Mouse (Mus musculus): ENCODE data around the gene Fsd2. TPM values are rescaled to one million over a fixed set of nuclear protein-coding genes. Genes with fewer than 3 reads are reported as not detected.
A peak's percentile ranks its signal among the peaks of the same experiment; 100 is the strongest.

The Fsd2 gene
- polyA plus RNA-seq, 1 experiment from 2014 or later: 0.17 TPM

- ATAC-seq (ENCODE audit: insufficient number of reproducible peaks, insufficient read depth, low FRiP score, low read depth): no peak
- H3K4me1 ChIP-seq (ENCODE audit: control insufficient read depth, insufficient read depth, low read length): peaks cover 3% of the 10 kb centered on the region; the same call in 1 of the 2 replicates
- peak overlapping the region; percentile 68; the same call in 1 of the 2 replicates for H3K9ac ChIP-seq (replicated peaks; ENCODE audit: low read depth, low read length)
- H3K4me2 ChIP-seq (replicated peaks; ENCODE audit: low read depth, low read length): peak overlapping the region; percentile 35
- WGBS: 5% methylated on average over 5 of the region's 5 CpGs
- peak overlapping the region; percentile 79 for H3K4me3 ChIP-seq (ENCODE audit: low read depth, low read length)
- no peak overlapping the region for H3K27ac ChIP-seq (ENCODE audit: low read length)
- no peaks in the 10 kb centered on the region for H3K9me3 ChIP-seq (ENCODE audit: control insufficient read depth, low read depth, low read length)
- H3K27me3 ChIP-seq (ENCODE audit: control insufficient read depth, insufficient read depth, low read length): no peaks in the 10 kb centered on the region
- no peaks in the 10 kb centered on the region for H3K36me3 ChIP-seq (ENCODE audit: control insufficient read depth, insufficient read depth, low read length)
These were observed 4.0 kb upstream of the Fsd2 start for GRCm38 (mm10) chr7:81570752-81571107.

- no peaks in the 10 kb centered on the region for H3K27me3 ChIP-seq (ENCODE audit: control insufficient read depth, insufficient read depth, low read length)
- H3K36me3 ChIP-seq (ENCODE audit: control insufficient read depth, insufficient read depth, low read length): no peaks in the 10 kb centered on the region
- no peak for ATAC-seq (ENCODE audit: insufficient number of reproducible peaks, insufficient read depth, low FRiP score, low read depth)
- peaks cover 3% of the 10 kb centered on the region; the same call in 1 of the 2 replicates for H3K4me1 ChIP-seq (ENCODE audit: control insufficient read depth, insufficient read depth, low read length)
- 90% methylated on average over 3 of the region's 3 CpGs for WGBS
- no peak overlapping the region for H3K9ac ChIP-seq (replicated peaks; ENCODE audit: low read depth, low read length)
- H3K4me3 ChIP-seq (ENCODE audit: low read depth, low read length): no peak overlapping the region
- H3K9me3 ChIP-seq (ENCODE audit: control insufficient read depth, low read depth, low read length): no peaks in the 10 kb centered on the region
- H3K4me2 ChIP-seq (replicated peaks; ENCODE audit: low read depth, low read length): no peak overlapping the region
- no peak overlapping the region for H3K27ac ChIP-seq (ENCODE audit: low read length)
These were observed 3.5 kb upstream of the Fsd2 start for GRCm38 (mm10) chr7:81570271-81570670.

- 85% methylated on average over 1 of the region's 1 CpGs for WGBS
- H3K4me2 ChIP-seq (replicated peaks; ENCODE audit: low read depth, low read length): no peak overlapping the region
- no peak overlapping the region for H3K9ac ChIP-seq (replicated peaks; ENCODE audit: low read depth, low read length)
- H3K27me3 ChIP-seq (ENCODE audit: control insufficient read depth, insufficient read depth, low read length): no peaks in the 10 kb centered on the region
- ATAC-seq (ENCODE audit: insufficient number of reproducible peaks, insufficient read depth, low FRiP score, low read depth): no peak
- no peak overlapping the region for H3K4me3 ChIP-seq (ENCODE audit: low read depth, low read length)
- H3K9me3 ChIP-seq (ENCODE audit: control insufficient read depth, low read depth, low read length): no peaks in the 10 kb centered on the region
- H3K4me1 ChIP-seq (ENCODE audit: control insufficient read depth, insufficient read depth, low read length): peaks cover 3% of the 10 kb centered on the region; the same call in 1 of the 2 replicates
- no peaks in the 10 kb centered on the region for H3K36me3 ChIP-seq (ENCODE audit: control insufficient read depth, insufficient read depth, low read length)
- no peak overlapping the region for H3K27ac ChIP-seq (ENCODE audit: low read length)
These were observed 3.1 kb upstream of the Fsd2 start for GRCm38 (mm10) chr7:81569851-81570250.

GRCm38 (mm10) chr7:81567396-81567795 is 652 bp upstream of the Fsd2 start:
- H3K27me3 ChIP-seq (ENCODE audit: control insufficient read depth, insufficient read depth, low read length): no peaks in the 10 kb centered on the region
- no peak overlapping the region for H3K27ac ChIP-seq (ENCODE audit: low read length)
- H3K9ac ChIP-seq (replicated peaks; ENCODE audit: low read depth, low read length): no peak overlapping the region
- H3K36me3 ChIP-seq (ENCODE audit: control insufficient read depth, insufficient read depth, low read length): no peaks in the 10 kb centered on the region
- 87% methylated on average over 5 of the region's 5 CpGs for WGBS
- ATAC-seq (ENCODE audit: insufficient number of reproducible peaks, insufficient read depth, low FRiP score, low read depth): no peak
- no peaks in the 10 kb centered on the region for H3K9me3 ChIP-seq (ENCODE audit: control insufficient read depth, low read depth, low read length)
- no peak overlapping the region for H3K4me2 ChIP-seq (replicated peaks; ENCODE audit: low read depth, low read length)
- H3K4me3 ChIP-seq (ENCODE audit: low read depth, low read length): no peak overlapping the region
- no peaks in the 10 kb centered on the region; the same call in 1 of the 2 replicates for H3K4me1 ChIP-seq (ENCODE audit: control insufficient read depth, insufficient read depth, low read length)

GRCm38 (mm10) chr7:81566332-81566731 is 412 bp downstream of the Fsd2 start:
- Histone ChIP-seq H3K4me3 (ENCODE audit: low read depth, low read length) (no peak overlapping the region), H3K4me2 (replicated peaks; ENCODE audit: low read depth, low read length) (no peak overlapping the region), H3K27me3 (ENCODE audit: control insufficient read depth, insufficient read depth, low read length) (no peaks in the 10 kb centered on the region), H3K36me3 (ENCODE audit: control insufficient read depth, insufficient read depth, low read length) (no peaks in the 10 kb centered on the region), H3K9ac (replicated peaks; ENCODE audit: low read depth, low read length) (no peak overlapping the region), H3K27ac (ENCODE audit: low read length) (no peak overlapping the region), H3K9me3 (ENCODE audit: control insufficient read depth, low read depth, low read length) (no peaks in the 10 kb centered on the region), H3K4me1 (ENCODE audit: control insufficient read depth, insufficient read depth, low read length) (no peaks in the 10 kb centered on the region)
- no peak for ATAC-seq (ENCODE audit: insufficient number of reproducible peaks, insufficient read depth, low FRiP score, low read depth)
- 74% methylated on average over 4 of the region's 4 CpGs for WGBS

- H3K36me3 ChIP-seq (ENCODE audit: control insufficient read depth, insufficient read depth, low read length): no peaks in the 10 kb centered on the region
- H3K9me3 ChIP-seq (ENCODE audit: control insufficient read depth, low read depth, low read length): no peaks in the 10 kb centered on the region
- no peak overlapping the region for H3K4me3 ChIP-seq (ENCODE audit: low read depth, low read length)
- H3K4me1 ChIP-seq (ENCODE audit: control insufficient read depth, insufficient read depth, low read length): no peaks in the 10 kb centered on the region
- H3K27ac ChIP-seq (ENCODE audit: low read length): no peak overlapping the region
- H3K4me2 ChIP-seq (replicated peaks; ENCODE audit: low read depth, low read length): no peak overlapping the region
- no peaks in the 10 kb centered on the region for H3K27me3 ChIP-seq (ENCODE audit: control insufficient read depth, insufficient read depth, low read length)
- WGBS: 51% methylated on average over 7 of the region's 7 CpGs
- no peak overlapping the region for H3K9ac ChIP-seq (replicated peaks; ENCODE audit: low read depth, low read length)
- ATAC-seq (ENCODE audit: insufficient number of reproducible peaks, insufficient read depth, low FRiP score, low read depth): no peak
These were observed 1.2 kb downstream of the Fsd2 start for GRCm38 (mm10) chr7:81565381-81566055.

- H3K27me3 ChIP-seq (ENCODE audit: control insufficient read depth, insufficient read depth, low read length): no peaks in the 10 kb centered on the region
- no peak overlapping the region for H3K27ac ChIP-seq (ENCODE audit: low read length)
- no peaks in the 10 kb centered on the region for H3K9me3 ChIP-seq (ENCODE audit: control insufficient read depth, low read depth, low read length)
- ATAC-seq (ENCODE audit: insufficient number of reproducible peaks, insufficient read depth, low FRiP score, low read depth): no peak
- H3K4me1 ChIP-seq (ENCODE audit: control insufficient read depth, insufficient read depth, low read length): no peaks in the 10 kb centered on the region
- H3K4me2 ChIP-seq (replicated peaks; ENCODE audit: low read depth, low read length): no peak overlapping the region
- H3K9ac ChIP-seq (replicated peaks; ENCODE audit: low read depth, low read length): no peak overlapping the region
- H3K4me3 ChIP-seq (ENCODE audit: low read depth, low read length): no peak overlapping the region
- no peaks in the 10 kb centered on the region for H3K36me3 ChIP-seq (ENCODE audit: control insufficient read depth, insufficient read depth, low read length)
- 71% methylated on average over 7 of the region's 7 CpGs for WGBS
These were observed 2.0 kb downstream of the Fsd2 start for GRCm38 (mm10) chr7:81564766-81565165.

- H3K9ac ChIP-seq (replicated peaks; ENCODE audit: low read depth, low read length): no peak overlapping the region
- 75% methylated on average over 4 of the region's 4 CpGs for WGBS
These were observed 3.2 kb downstream of the Fsd2 start for GRCm38 (mm10) chr7:81563506-81564015.

GRCm38 (mm10) chr7:81561211-81561610 is 5.5 kb downstream of the Fsd2 start:
- H3K4me2 ChIP-seq (replicated peaks; ENCODE audit: low read depth, low read length): no peak overlapping the region
- H3K4me3 ChIP-seq (ENCODE audit: low read depth, low read length): no peak overlapping the region
- 66% methylated on average over 5 of the region's 5 CpGs for WGBS
- H3K27ac ChIP-seq (ENCODE audit: low read length): no peak overlapping the region
- no peak for ATAC-seq (ENCODE audit: insufficient number of reproducible peaks, insufficient read depth, low FRiP score, low read depth)
- H3K27me3 ChIP-seq (ENCODE audit: control insufficient read depth, insufficient read depth, low read length): no peaks in the 10 kb centered on the region
- no peaks in the 10 kb centered on the region for H3K9me3 ChIP-seq (ENCODE audit: control insufficient read depth, low read depth, low read length)
- no peak overlapping the region for H3K9ac ChIP-seq (replicated peaks; ENCODE audit: low read depth, low read length)
- no peaks in the 10 kb centered on the region for H3K4me1 ChIP-seq (ENCODE audit: control insufficient read depth, insufficient read depth, low read length)
- no peaks in the 10 kb centered on the region for H3K36me3 ChIP-seq (ENCODE audit: control insufficient read depth, insufficient read depth, low read length)

More at GRCm38 (mm10) chr7:81563506-81564015, 3.2 kb downstream of the Fsd2 start:
- no peaks in the 10 kb centered on the region for H3K9me3 ChIP-seq (ENCODE audit: control insufficient read depth, low read depth, low read length)
- no peak overlapping the region for H3K27ac ChIP-seq (ENCODE audit: low read length)
- H3K27me3 ChIP-seq (ENCODE audit: control insufficient read depth, insufficient read depth, low read length): no peaks in the 10 kb centered on the region
- no peaks in the 10 kb centered on the region for H3K36me3 ChIP-seq (ENCODE audit: control insufficient read depth, insufficient read depth, low read length)
- no peak overlapping the region for H3K4me2 ChIP-seq (replicated peaks; ENCODE audit: low read depth, low read length)
- ATAC-seq (ENCODE audit: insufficient number of reproducible peaks, insufficient read depth, low FRiP score, low read depth): no peak
- H3K4me1 ChIP-seq (ENCODE audit: control insufficient read depth, insufficient read depth, low read length): no peaks in the 10 kb centered on the region
- no peak overlapping the region for H3K4me3 ChIP-seq (ENCODE audit: low read depth, low read length)

Data from stomach, embryonic 14.5 days (tissue).